Mouse (Mus musculus): Measurements from ENCODE around the gene Oxsr1. TPM values are rescaled to one million over a fixed set of nuclear protein-coding genes. Genes with fewer than 3 reads are reported as not detected.
"Not testable (repeated sequence)": the region's sequence is repeated elsewhere in the genome, so short reads cannot be mapped to it uniquely, and the experiment has no call there.

Oxsr1 gene
- 13.6 and 14.5 TPM in 2 replicates for polyA plus RNA-seq (2014; fragmentation: Nextera tagmentation; extraction: Ambion mirVana)

GRCm38 (mm10) chr9:119322289-119323259, at the start of gene Oxsr1:
Gene Oxsr1 (minus strand): TSS chr9:119322427.
- DNase-seq (ENCODE audit: low spot score) = peak; percentile 99
- Histone ChIP-seq H3K9me3 (ENCODE audit: control insufficient read depth, low read length) (no peaks in the 10 kb centered on the region), H3K27ac (replicated peaks; ENCODE audit: low read depth, low read length) (peak within 1 kb of the TSS; percentile 87), H3K27me3 (replicated peaks; ENCODE audit: control insufficient read depth, insufficient read depth, low read length) (no peaks in the 10 kb centered on the region), H3K4me2 (ENCODE audit: low read depth, low read length) (peak within 1 kb of the TSS; percentile 98), H3K4me3 (ENCODE audit: low read depth, low read length) (peak within 1 kb of the TSS; percentile 90), H3K36me3 (ENCODE audit: control insufficient read depth, insufficient read depth, low read length) (no peaks in the 10 kb centered on the region), H3K9ac (ENCODE audit: low read depth, low read length) (peak within 1 kb of the TSS; percentile 85), H3K4me1 (ENCODE audit: control insufficient read depth, insufficient read depth, low read length) (peaks cover 20% of the 10 kb centered on the region)
- 1% methylated on average over 68 of the region's 76 CpGs for WGBS
- ATAC-seq (ENCODE audit: low read depth) = peak; percentile 98

GRCm38 (mm10) chr9:119371251-119371650, 49.0 kb upstream of the Oxsr1 start:
- no peak overlapping the region for H3K4me2 ChIP-seq (ENCODE audit: low read depth, low read length)
- H3K4me3 ChIP-seq (ENCODE audit: low read depth, low read length) = no peak overlapping the region
- H3K27ac ChIP-seq (replicated peaks; ENCODE audit: low read depth, low read length) = no peak overlapping the region
- DNase-seq (ENCODE audit: low spot score) (no peak), ATAC-seq (ENCODE audit: low read depth) (no peak)
- 45% methylated on average over 4 of the region's 4 CpGs for WGBS
- H3K4me1 ChIP-seq (ENCODE audit: control insufficient read depth, insufficient read depth, low read length) = no peaks in the 10 kb centered on the region
- no peaks in the 10 kb centered on the region for H3K27me3 ChIP-seq (replicated peaks; ENCODE audit: control insufficient read depth, insufficient read depth, low read length)
- no peaks in the 10 kb centered on the region for H3K9me3 ChIP-seq (ENCODE audit: control insufficient read depth, low read length)
- H3K36me3 ChIP-seq (ENCODE audit: control insufficient read depth, insufficient read depth, low read length) = no peaks in the 10 kb centered on the region
- H3K9ac ChIP-seq (ENCODE audit: low read depth, low read length) = no peak overlapping the region

GRCm38 (mm10) chr9:119370770-119371169, 48.5 kb upstream of the Oxsr1 start:
- H3K4me1 ChIP-seq (ENCODE audit: control insufficient read depth, insufficient read depth, low read length); H3K9ac ChIP-seq (ENCODE audit: low read depth, low read length); H3K9me3 ChIP-seq (ENCODE audit: control insufficient read depth, low read length); H3K27ac ChIP-seq (replicated peaks; ENCODE audit: low read depth, low read length); H3K4me2 ChIP-seq (ENCODE audit: low read depth, low read length); DNase-seq (ENCODE audit: low spot score); H3K27me3 ChIP-seq (replicated peaks; ENCODE audit: control insufficient read depth, insufficient read depth, low read length); H3K36me3 ChIP-seq (ENCODE audit: control insufficient read depth, insufficient read depth, low read length); H3K4me3 ChIP-seq (ENCODE audit: low read depth, low read length); ATAC-seq (ENCODE audit: low read depth): not testable (repeated sequence)
- 74% methylated on average over 4 of the region's 4 CpGs for WGBS

GRCm38 (mm10) chr9:119368367-119368766, 46.1 kb upstream of the Oxsr1 start:
- WGBS = 82% methylated on average over 3 of the region's 3 CpGs

GRCm38 (mm10) chr9:119365284-119365683, 43.1 kb upstream of the Oxsr1 start, which contains the start of gene Slc22a14:
Gene Slc22a14 (minus strand): TSS chr9:119365553.
- WGBS = 71% methylated on average over 7 of the region's 7 CpGs
- H3K4me3 ChIP-seq (ENCODE audit: low read depth, low read length) = no peak within 1 kb of the TSS
- H3K27ac ChIP-seq (replicated peaks; ENCODE audit: low read depth, low read length) = no peak within 1 kb of the TSS
- H3K27me3 ChIP-seq (replicated peaks; ENCODE audit: control insufficient read depth, insufficient read depth, low read length) = no peaks in the 10 kb centered on the region
- H3K4me1 ChIP-seq (ENCODE audit: control insufficient read depth, insufficient read depth, low read length) = no peaks in the 10 kb centered on the region; the same call in 1 of the 2 replicates
- no peaks in the 10 kb centered on the region for H3K36me3 ChIP-seq (ENCODE audit: control insufficient read depth, insufficient read depth, low read length)
- H3K9ac ChIP-seq (ENCODE audit: low read depth, low read length) = no peak within 1 kb of the TSS
- no peak within 1 kb of the TSS for H3K4me2 ChIP-seq (ENCODE audit: low read depth, low read length)
- no peaks in the 10 kb centered on the region for H3K9me3 ChIP-seq (ENCODE audit: control insufficient read depth, low read length)
- ATAC-seq (ENCODE audit: low read depth) (no peak), DNase-seq (ENCODE audit: low spot score) (peak; percentile 30)

More at GRCm38 (mm10) chr9:119368367-119368766, 46.1 kb upstream of the Oxsr1 start:
- no peaks in the 10 kb centered on the region for H3K27me3 ChIP-seq (replicated peaks; ENCODE audit: control insufficient read depth, insufficient read depth, low read length)
- no peaks in the 10 kb centered on the region for H3K9me3 ChIP-seq (ENCODE audit: control insufficient read depth, low read length)
- no peak overlapping the region for H3K4me3 ChIP-seq (ENCODE audit: low read depth, low read length)
- no peak for DNase-seq (ENCODE audit: low spot score)
- H3K4me2 ChIP-seq (ENCODE audit: low read depth, low read length) = no peak overlapping the region
- H3K36me3 ChIP-seq (ENCODE audit: control insufficient read depth, insufficient read depth, low read length) = no peaks in the 10 kb centered on the region
- H3K4me1 ChIP-seq (ENCODE audit: control insufficient read depth, insufficient read depth, low read length) = no peaks in the 10 kb centered on the region
- H3K27ac ChIP-seq (replicated peaks; ENCODE audit: low read depth, low read length) = no peak overlapping the region
- H3K9ac ChIP-seq (ENCODE audit: low read depth, low read length) = no peak overlapping the region
- no peak for ATAC-seq (ENCODE audit: low read depth)

GRCm38 (mm10) chr9:119363229-119363628, 41.0 kb upstream of the Oxsr1 start:
- Histone ChIP-seq H3K27ac (replicated peaks; ENCODE audit: low read depth, low read length) (no peak overlapping the region), H3K4me3 (ENCODE audit: low read depth, low read length) (no peak overlapping the region), H3K4me1 (ENCODE audit: control insufficient read depth, insufficient read depth, low read length) (no peaks in the 10 kb centered on the region; the same call in 1 of the 2 replicates), H3K4me2 (ENCODE audit: low read depth, low read length) (no peak overlapping the region), H3K36me3 (ENCODE audit: control insufficient read depth, insufficient read depth, low read length) (no peaks in the 10 kb centered on the region), H3K27me3 (replicated peaks; ENCODE audit: control insufficient read depth, insufficient read depth, low read length) (no peaks in the 10 kb centered on the region), H3K9me3 (ENCODE audit: control insufficient read depth, low read length) (no peaks in the 10 kb centered on the region), H3K9ac (ENCODE audit: low read depth, low read length) (no peak overlapping the region)
- DNase-seq (ENCODE audit: low spot score) = no peak
- WGBS = 61% methylated on average over 12 of the region's 12 CpGs
- peak; percentile 6; the same call in 1 of the 2 replicates for ATAC-seq (ENCODE audit: low read depth)

- 91% methylated on average over 5 of the region's 5 CpGs for WGBS
- no peak for ATAC-seq (ENCODE audit: low read depth)
These were observed 39.2 kb upstream of the Oxsr1 start for GRCm38 (mm10) chr9:119361416-119361815.

GRCm38 (mm10) chr9:119358058-119358429, 35.8 kb upstream of the Oxsr1 start:
- ATAC-seq (ENCODE audit: low read depth) (no peak), DNase-seq (ENCODE audit: low spot score) (no peak)
- H3K4me2 ChIP-seq (ENCODE audit: low read depth, low read length) = peak overlapping the region; percentile 91
- H3K4me3 ChIP-seq (ENCODE audit: low read depth, low read length) = peak overlapping the region; percentile 71
- H3K27ac ChIP-seq (replicated peaks; ENCODE audit: low read depth, low read length) = no peak overlapping the region
- no peaks in the 10 kb centered on the region; the same call in 1 of the 2 replicates for H3K4me1 ChIP-seq (ENCODE audit: control insufficient read depth, insufficient read depth, low read length)
- H3K27me3 ChIP-seq (replicated peaks; ENCODE audit: control insufficient read depth, insufficient read depth, low read length) = no peaks in the 10 kb centered on the region
- no peaks in the 10 kb centered on the region; the same call in 1 of the 2 replicates for H3K36me3 ChIP-seq (ENCODE audit: control insufficient read depth, insufficient read depth, low read length)
- peak overlapping the region; percentile 74 for H3K9ac ChIP-seq (ENCODE audit: low read depth, low read length)
- WGBS = 38% methylated on average over 9 of the region's 9 CpGs
- H3K9me3 ChIP-seq (ENCODE audit: control insufficient read depth, low read length) = no peaks in the 10 kb centered on the region

More at GRCm38 (mm10) chr9:119361416-119361815, 39.2 kb upstream of the Oxsr1 start:
- Histone ChIP-seq H3K4me1 (ENCODE audit: control insufficient read depth, insufficient read depth, low read length) (no peaks in the 10 kb centered on the region; the same call in 1 of the 2 replicates), H3K9me3 (ENCODE audit: control insufficient read depth, low read length) (no peaks in the 10 kb centered on the region), H3K27me3 (replicated peaks; ENCODE audit: control insufficient read depth, insufficient read depth, low read length) (no peaks in the 10 kb centered on the region), H3K4me2 (ENCODE audit: low read depth, low read length) (no peak overlapping the region), H3K36me3 (ENCODE audit: control insufficient read depth, insufficient read depth, low read length) (no peaks in the 10 kb centered on the region), H3K27ac (replicated peaks; ENCODE audit: low read depth, low read length) (no peak overlapping the region), H3K4me3 (ENCODE audit: low read depth, low read length) (no peak overlapping the region), H3K9ac (ENCODE audit: low read depth, low read length) (no peak overlapping the region)
- DNase-seq (ENCODE audit: low spot score) = no peak

All from embryonic facial prominence, embryonic 14.5 days (tissue).